Mouse (Mus musculus): ENCODE measurements at regions not wholly inside any gene's neighbourhood (a gene's known extent, or its start where the extent isn't known, plus 50 kb on each side); places are given as distances from the start of the nearest gene placed in this dataset.

DNA sequence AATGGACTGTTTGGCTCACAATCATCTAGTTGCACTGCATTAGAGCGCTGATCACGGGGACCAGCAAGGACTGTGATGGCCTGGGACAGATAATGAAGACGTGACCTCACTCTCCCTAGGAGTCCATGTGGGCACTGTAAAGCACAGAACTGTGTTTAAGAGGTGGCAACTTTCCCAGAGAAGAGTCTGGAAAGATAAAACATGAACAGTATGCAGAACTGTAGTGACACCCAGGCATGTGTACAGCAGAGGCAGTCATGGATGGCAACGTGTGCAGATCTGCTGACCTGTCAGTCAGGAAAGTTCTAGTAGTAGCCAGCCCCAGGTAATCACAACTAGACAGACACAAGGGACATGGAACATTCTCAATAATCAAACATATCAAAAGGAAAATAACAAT lies 63.8 kb upstream of the Peli1 start:
- TF ChIP-seq CTCF (IDR thresholded peaks at IDR 0.05; ENCODE audit: low read depth) (no peak), EP300 (IDR thresholded peaks at IDR 0.05; ENCODE audit: low read depth) (no peak)

Data from liver, postnatal 0 days (tissue).